Mouse (Mus musculus) heart, postnatal 25 days (tissue): ENCODE measurements around the gene Lrrn4. TPM values are rescaled to one million over a fixed set of nuclear protein-coding genes. Genes with fewer than 3 reads are reported as not detected.

Experiments used
- DNase-seq: peaks from one replicate; pipeline ENCODE4 v3.0.0; 2022; ENCODE audit warnings: low spot score
- intact Hi-C: fragments of 180-260 bp; cut with DNase I; formaldehyde crosslinking; loops from one replicate; pipeline ENCODE4 v1.15.1; 2025
- total RNA-seq, 2 experiments: library from RNA; stranded (reverse); gene quantifications; 2 replicates each; pipeline ENCODE4 v1.2.3; 2021

Lrrn4 gene
- total RNA-seq, 2 experiments from 2014 or later: 5.5 to 8.2 TPM

GRCm38 (mm10) chr2:132873657-132874326, 6.9 kb downstream of the Lrrn4 start:
- no peak for DNase-seq
- intact Hi-C loops: no loop called here

GRCm38 (mm10) chr2:132871663-132872062, 9.0 kb downstream of the Lrrn4 start:
- intact Hi-C loops: no loop called here
- no peak for DNase-seq

GRCm38 (mm10) chr2:132870286-132870685, 10.4 kb downstream of the Lrrn4 start:
- no peak for DNase-seq
- intact Hi-C loops: no loop called here

- intact Hi-C loops: no loop called here
- no peak for DNase-seq
Observed at GRCm38 (mm10) chr2:132869682-132870081, 11.0 kb downstream of the Lrrn4 start.

- intact Hi-C loops: no loop called here
- DNase-seq: no peak
Observed at GRCm38 (mm10) chr2:132867521-132867920, 13.2 kb downstream of the Lrrn4 start.

- DNase-seq: no peak
- intact Hi-C loops: no loop called here
Observed at GRCm38 (mm10) chr2:132863325-132863724, 17.4 kb downstream of the Lrrn4 start.

- intact Hi-C loops: no loop called here
- DNase-seq: no peak
Observed at GRCm38 (mm10) chr2:132861456-132861855, 19.2 kb downstream of the Lrrn4 start.

GRCm38 (mm10) chr2:132860435-132860834, 20.3 kb downstream of the Lrrn4 start:
- no peak for DNase-seq
- intact Hi-C loops: no loop called here

GRCm38 (mm10) chr2:132856333-132856732, 24.4 kb downstream of the Lrrn4 start:
- intact Hi-C loops: no loop called here
- no peak for DNase-seq

GRCm38 (mm10) chr2:132853051-132853450, 27.6 kb downstream of the Lrrn4 start:
- intact Hi-C loops: no loop called here
- no peak for DNase-seq

GRCm38 (mm10) chr2:132849141-132849540, 31.6 kb downstream of the Lrrn4 start:
- DNase-seq: no peak
- intact Hi-C loops: no loop called here

GRCm38 (mm10) chr2:132848361-132848760, 32.3 kb downstream of the Lrrn4 start:
- intact Hi-C loops: no loop called here
- no peak for DNase-seq

- no peak for DNase-seq
- intact Hi-C loops: no loop called here
Observed at GRCm38 (mm10) chr2:132847581-132847980, 33.1 kb downstream of the Lrrn4 start.

- DNase-seq: peak; percentile 85
- intact Hi-C loops: loop anchor here (1.0 kb wide), 1 partner anchor 57 kb away; no protein-coding TSS in a partner anchor
Observed at GRCm38 (mm10) chr2:132846407-132847358, 34.0 kb downstream of the Lrrn4 start, which contains the start of gene Crls1. Crls1 (plus strand) TSS chr2:132846666.

- no peak for DNase-seq
- intact Hi-C loops: no loop called here
Observed at GRCm38 (mm10) chr2:132841071-132841470, 39.6 kb downstream of the Lrrn4 start.

Other genes with a start within 250 kb of the Lrrn4 start
- 10 to 100 TPM; 41.5 to 55.2 TPM for gene Shld1, start 194.0 kb downstream of the Lrrn4 start, total RNA-seq
- gene Chgb, start 99.6 kb downstream of the Lrrn4 start, total RNA-seq: under 1 TPM; 0.22 to 0.39 TPM
- gene Trmt6, start 64.8 kb downstream of the Lrrn4 start, total RNA-seq: 1 to 10 TPM; 5.5 to 6.4 TPM
- 1 to 10 TPM; 1.9 TPM for gene Mcm8, start 64.8 kb downstream of the Lrrn4 start, total RNA-seq
- 10 to 100 TPM; 18.7 to 19.5 TPM for gene Crls1, start 34.2 kb downstream of the Lrrn4 start, total RNA-seq
- gene Fermt1, start 65.0 kb upstream of the Lrrn4 start, total RNA-seq: not detected